Mouse (Mus musculus): Measurements from ENCODE around the gene Dao. TPM values are rescaled to one million over a fixed set of nuclear protein-coding genes. Genes with fewer than 3 reads are reported as not detected.

Gene Dao
- polyA plus RNA-seq, 1 experiment from 2014 or later: 0.18 TPM

GRCm38 (mm10) chr5:114040508-114040907, 37.0 kb downstream of the Dao start:
- no peaks in the 10 kb centered on the region for H3K27me3 ChIP-seq
- ATAC-seq (no peak), DNase-seq (ENCODE audit: low read depth, low spot score) (no peak)
- in situ Hi-C loops (cut with MboI; ENCODE audit: low pct_unique_long_range_greater_than_20kb): no loop called here
- ChIA-PET CTCF (no interaction called here), POLR2A (no interaction called here)
- TF ChIP-seq CTCF (IDR thresholded peaks at IDR 0.05): no peak

- no peak for DNase-seq (ENCODE audit: low read depth, low spot score)
- TF ChIP-seq CTCF (IDR thresholded peaks at IDR 0.05): no peak
- ChIA-PET POLR2A (no interaction called here), CTCF (interaction anchor here (0.8 kb wide), 1 partner anchor 12 kb away, joined by 3 read pairs; no protein-coding TSS in a partner anchor)
- in situ Hi-C loops (cut with MboI; ENCODE audit: low pct_unique_long_range_greater_than_20kb): no loop called here
- ATAC-seq: no peak
- H3K27me3 ChIP-seq: no peaks in the 10 kb centered on the region
Measured at GRCm38 (mm10) chr5:114040911-114041310, 37.4 kb downstream of the Dao start.

GRCm38 (mm10) chr5:114041327-114041930, 37.9 kb downstream of the Dao start:
- no peak for DNase-seq (ENCODE audit: low read depth, low spot score)
- TF ChIP-seq CTCF (IDR thresholded peaks at IDR 0.05): no peak
- in situ Hi-C loops (cut with MboI; ENCODE audit: low pct_unique_long_range_greater_than_20kb): no loop called here
- CTCF ChIA-PET: interaction anchor here (0.8 kb wide), 1 partner anchor 11 kb away, joined by 3 read pairs; no protein-coding TSS in a partner anchor
- POLR2A ChIA-PET: no interaction called here
- no peak for ATAC-seq
- no peaks in the 10 kb centered on the region for H3K27me3 ChIP-seq

- ATAC-seq (no peak), DNase-seq (ENCODE audit: low read depth, low spot score) (no peak)
- in situ Hi-C loops (cut with MboI; ENCODE audit: low pct_unique_long_range_greater_than_20kb): no loop called here
- TF ChIP-seq CTCF (IDR thresholded peaks at IDR 0.05): no peak
- CTCF ChIA-PET: interaction anchor here (1.4 kb wide), 1 partner anchor 8 kb away, joined by 4 read pairs; no protein-coding TSS in a partner anchor
- H3K27me3 ChIP-seq: no peaks in the 10 kb centered on the region
- POLR2A ChIA-PET: no interaction called here
Measured at GRCm38 (mm10) chr5:114043800-114044199, 40.3 kb downstream of the Dao start.

- TF ChIP-seq CTCF (IDR thresholded peaks at IDR 0.05): peak; percentile 69
- ATAC-seq (no peak), DNase-seq (ENCODE audit: low read depth, low spot score) (no peak)
- CTCF ChIA-PET: interaction anchor here (1.0 to 6.1 kb wide), 7 partner anchors 8 to 91 kb away, joined by 3 to 44 read pairs (median 5); partner anchors contain the start of gene Alkbh2
- in situ Hi-C loops (cut with MboI; ENCODE audit: low pct_unique_long_range_greater_than_20kb): loop anchor here (5.0 kb wide), 3 partner anchors 48 to 193 kb away; no protein-coding TSS in a partner anchor
- H3K27me3 ChIP-seq: no peaks in the 10 kb centered on the region
- POLR2A ChIA-PET: no interaction called here
Measured at GRCm38 (mm10) chr5:114045134-114045533, 41.6 kb downstream of the Dao start.

- no peaks in the 10 kb centered on the region for H3K27me3 ChIP-seq
- POLR2A ChIA-PET: interaction anchor here (0.6 to 0.8 kb wide), 2 partner anchors 91 to 263 kb away, joined by 3 read pairs; no protein-coding TSS in a partner anchor
- DNase-seq (ENCODE audit: low read depth, low spot score) (no peak), ATAC-seq (no peak)
- in situ Hi-C loops (cut with MboI; ENCODE audit: low pct_unique_long_range_greater_than_20kb): loop anchor here (5.0 kb wide), 3 partner anchors 49 to 194 kb away; no protein-coding TSS in a partner anchor
- no peak for TF ChIP-seq CTCF (IDR thresholded peaks at IDR 0.05)
- CTCF ChIA-PET: interaction anchor here (0.8 to 6.1 kb wide), 19 partner anchors 9 to 273 kb away, joined by 3 to 44 read pairs (median 4); partner anchors contain the start of gene Alkbh2
Measured at GRCm38 (mm10) chr5:114046151-114046550, 42.6 kb downstream of the Dao start.

GRCm38 (mm10) chr5:114046604-114047003, 43.1 kb downstream of the Dao start:
- ChIA-PET POLR2A (interaction anchor here (0.6 to 0.8 kb wide), 3 partner anchors 81 to 263 kb away, joined by 3 read pairs; no protein-coding TSS in a partner anchor), CTCF (interaction anchor here (0.8 to 6.1 kb wide), 28 partner anchors 9 to 273 kb away, joined by 3 to 44 read pairs (median 4); partner anchors contain the start of genes Alkbh2 and Coro1c)
- DNase-seq (ENCODE audit: low read depth, low spot score) (no peak), ATAC-seq (no peak)
- peak; percentile 29 for TF ChIP-seq CTCF (IDR thresholded peaks at IDR 0.05)
- H3K27me3 ChIP-seq: no peaks in the 10 kb centered on the region
- in situ Hi-C loops (cut with MboI; ENCODE audit: low pct_unique_long_range_greater_than_20kb): loop anchor here (5.0 kb wide), 3 partner anchors 49 to 194 kb away; no protein-coding TSS in a partner anchor

GRCm38 (mm10) chr5:114047182-114047581, 43.7 kb downstream of the Dao start:
- no peak for ATAC-seq
- POLR2A ChIA-PET: interaction anchor here (0.7 to 0.8 kb wide), 2 partner anchors 82 to 92 kb away, joined by 3 read pairs; no protein-coding TSS in a partner anchor
- H3K27me3 ChIP-seq: no peaks in the 10 kb centered on the region
- no peak for DNase-seq (ENCODE audit: low read depth, low spot score)
- peak; percentile 65 for TF ChIP-seq CTCF (IDR thresholded peaks at IDR 0.05)
- CTCF ChIA-PET: interaction anchor here (0.8 to 6.1 kb wide), 27 partner anchors 10 to 274 kb away, joined by 3 to 44 read pairs (median 4); partner anchors contain the start of gene Coro1c
- in situ Hi-C loops (cut with MboI; ENCODE audit: low pct_unique_long_range_greater_than_20kb): loop anchor here (5.0 kb wide), 3 partner anchors 50 to 195 kb away; no protein-coding TSS in a partner anchor

GRCm38 (mm10) chr5:114048731-114049308, 45.3 kb downstream of the Dao start:
- DNase-seq (ENCODE audit: low read depth, low spot score) (no peak), ATAC-seq (no peak)
- in situ Hi-C loops (cut with MboI; ENCODE audit: low pct_unique_long_range_greater_than_20kb): loop anchor here (5.0 kb wide), 3 partner anchors 52 to 197 kb away; no protein-coding TSS in a partner anchor
- H3K27me3 ChIP-seq: no peaks in the 10 kb centered on the region
- POLR2A ChIA-PET: interaction anchor here (0.7 kb wide), 1 partner anchor 97 kb away, joined by 3 read pairs; no protein-coding TSS in a partner anchor
- CTCF ChIA-PET: interaction anchor here (0.9 to 6.1 kb wide), 3 partner anchors 11 to 95 kb away, joined by 3 to 44 read pairs (median 18); no protein-coding TSS in a partner anchor
- no peak for TF ChIP-seq CTCF (IDR thresholded peaks at IDR 0.05)

- in situ Hi-C loops (cut with MboI; ENCODE audit: low pct_unique_long_range_greater_than_20kb): loop anchor here (5.0 kb wide), 1 partner anchor 255 kb away; no protein-coding TSS in a partner anchor
- peak; percentile 96 for TF ChIP-seq CTCF (IDR thresholded peaks at IDR 0.05)
- DNase-seq (ENCODE audit: low read depth, low spot score) (peak; percentile 56), ATAC-seq (peak; percentile 31)
- CTCF ChIA-PET: interaction anchor here (0.6 to 4.1 kb wide), 22 partner anchors 8 to 257 kb away, joined by 3 to 18 read pairs (median 3); partner anchors contain the start of genes Svop, Ung and Usp30
- POLR2A ChIA-PET: interaction anchor here (0.5 kb wide), 1 partner anchor 178 kb away, joined by 4 read pairs; no protein-coding TSS in a partner anchor
- H3K27me3 ChIP-seq: no peaks in the 10 kb centered on the region
Measured at GRCm38 (mm10) chr5:114052246-114052761, 48.8 kb downstream of the Dao start.
